Mouse (Mus musculus) R1 (cell line): ENCODE data around the gene Scn1a.

Source experiments
- DNase-seq: peaks from one replicate; pipeline ENCODE4 v3.0.0-alpha.2; 2018; ENCODE audit warnings: low read depth, low spot score

The Scn1a gene

GRCm38 (mm10) chr2:66244013-66244412, 196.6 kb downstream of the Scn1a start:
- no peak for DNase-seq

GRCm38 (mm10) chr2:66240334-66240733, 200.3 kb downstream of the Scn1a start:
- DNase-seq, result no peak

GRCm38 (mm10) chr2:66238886-66239285, 201.8 kb downstream of the Scn1a start:
- no peak for DNase-seq

DNA sequence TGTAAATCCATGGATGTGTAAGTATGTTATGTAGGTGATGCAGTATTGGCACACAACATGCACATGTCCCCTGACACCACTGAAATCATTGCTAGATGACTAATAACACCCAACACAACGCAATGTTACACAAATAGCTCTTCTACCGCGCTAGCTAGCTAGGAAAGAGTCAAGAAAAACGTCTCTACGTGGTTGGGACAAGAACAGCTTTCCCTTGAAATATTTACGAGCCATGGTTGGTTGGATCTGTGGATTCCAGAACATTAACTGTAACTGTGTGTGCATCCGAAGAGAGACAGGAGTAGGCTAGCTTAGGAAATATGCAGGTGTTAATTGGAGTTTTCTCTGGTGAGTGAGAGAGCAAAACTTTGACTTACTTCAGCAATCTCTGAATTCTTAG, 219.7 kb downstream of the Scn1a start:
- DNase-seq, result no peak
